Mouse (Mus musculus) retina, postnatal 1 day (tissue): ENCODE results near the gene Map1s.

Source experiments
- DNase-seq: peaks from one replicate; pipeline ENCODE4 v3.0.0-alpha.2; 2012

The Map1s gene

DNA sequence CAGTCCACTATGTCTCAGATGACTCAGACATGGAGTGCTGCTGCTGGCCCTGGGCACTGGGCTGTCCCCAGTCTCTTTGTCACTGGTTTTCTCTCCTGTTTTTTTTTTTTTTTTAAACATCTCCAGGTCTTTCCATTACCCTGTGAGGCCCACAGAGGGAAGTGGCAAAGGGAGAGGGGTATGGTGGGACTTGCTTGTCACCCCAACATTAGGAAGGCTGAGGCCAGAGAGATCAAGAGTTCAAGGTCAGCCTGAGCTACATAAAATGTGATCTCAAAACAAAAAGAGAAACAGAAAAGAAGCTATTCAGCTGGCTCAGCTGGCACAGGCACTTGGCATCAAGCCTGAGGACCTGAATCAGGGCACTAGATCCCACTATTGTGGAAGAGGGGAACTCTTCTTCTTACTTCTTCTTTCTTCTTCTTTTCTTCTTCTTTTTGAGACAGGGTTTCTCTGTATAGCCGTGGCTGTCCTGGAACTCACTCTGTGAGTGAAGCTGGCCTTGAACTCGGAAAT is 4.8 kb upstream of the Map1s start:
- DNase-seq: no peak

DNA sequence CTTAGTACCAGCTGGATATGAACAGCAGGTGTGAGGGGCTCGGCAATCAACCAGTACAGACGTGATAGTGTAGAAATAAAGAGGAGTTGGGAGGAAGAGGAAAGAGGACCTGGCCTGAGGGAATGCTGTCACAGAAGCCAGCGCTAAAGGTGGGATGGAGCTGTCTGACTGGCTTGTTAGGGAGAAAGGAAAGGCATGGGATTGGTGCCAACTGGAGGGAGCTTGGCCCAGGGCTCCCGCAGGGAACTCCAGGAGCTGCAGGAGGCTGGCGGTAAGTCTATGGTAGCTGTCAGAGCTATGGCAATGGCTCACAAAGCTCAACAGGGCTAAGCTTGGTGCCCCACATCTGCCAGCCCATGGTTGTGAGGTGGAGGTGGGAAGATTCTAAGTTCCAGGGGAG is 3.5 kb upstream of the Map1s start:
- DNase-seq: no peak

DNA sequence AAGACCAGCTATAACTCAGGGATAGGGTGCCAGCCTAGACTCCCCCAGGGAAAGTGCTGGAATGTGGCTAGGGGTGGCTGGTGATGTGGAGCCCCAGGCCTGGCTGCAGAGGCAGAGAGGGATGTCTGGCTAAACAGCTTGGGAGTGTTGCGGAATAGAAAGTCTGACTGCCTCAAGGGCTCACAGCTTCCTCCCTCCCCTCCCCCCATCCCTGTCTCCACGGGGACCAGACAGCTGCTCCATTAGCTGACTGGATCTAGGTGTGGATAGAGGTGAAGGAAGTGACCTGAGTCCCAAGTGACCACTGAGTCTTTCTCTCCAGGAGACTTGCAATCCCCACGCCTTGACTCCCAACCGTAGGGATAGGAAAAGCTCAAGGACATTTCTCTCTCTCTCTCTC is 2.6 kb upstream of the Map1s start:
- DNase-seq: no peak

DNA sequence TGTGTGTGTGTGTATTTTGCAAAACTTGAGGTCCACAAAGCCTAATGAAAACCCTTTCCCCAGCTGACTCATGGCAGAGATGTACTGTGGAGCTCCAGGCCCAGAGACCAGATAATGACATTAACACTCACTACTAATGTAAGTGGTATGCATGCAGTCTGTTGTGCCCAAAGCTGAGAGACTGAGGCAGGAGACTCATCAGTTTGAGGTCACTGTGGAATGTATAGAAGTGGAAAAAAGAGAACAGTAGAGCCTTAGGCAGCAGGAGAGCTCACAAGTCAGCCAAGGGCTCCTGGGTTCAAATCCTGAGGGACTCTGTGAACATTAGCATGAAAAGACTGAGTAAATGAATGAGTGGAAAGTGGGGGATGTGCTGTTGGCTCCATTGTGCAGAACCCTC is 2.1 kb upstream of the Map1s start:
- DNase-seq: no peak

DNA sequence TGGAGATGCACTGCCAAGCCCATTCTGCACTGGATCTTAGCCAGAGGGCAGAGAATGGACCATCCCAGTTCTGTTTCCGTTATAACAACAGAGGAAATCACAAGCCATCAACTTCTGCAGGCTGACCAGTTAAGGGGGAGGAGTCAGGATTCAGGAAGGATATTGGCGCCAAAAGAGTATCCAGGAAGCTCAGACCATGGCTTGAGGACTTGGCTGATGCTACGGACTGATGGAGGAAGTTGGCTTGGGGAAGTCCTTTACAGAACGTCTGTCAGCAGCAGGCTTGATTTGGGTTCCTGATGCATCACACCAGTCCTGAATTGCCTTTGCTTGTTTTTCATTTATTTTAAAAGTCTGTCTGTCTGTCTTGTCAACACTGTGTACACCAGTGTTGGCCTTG is 1.2 kb upstream of the Map1s start:
- no peak for DNase-seq

DNA sequence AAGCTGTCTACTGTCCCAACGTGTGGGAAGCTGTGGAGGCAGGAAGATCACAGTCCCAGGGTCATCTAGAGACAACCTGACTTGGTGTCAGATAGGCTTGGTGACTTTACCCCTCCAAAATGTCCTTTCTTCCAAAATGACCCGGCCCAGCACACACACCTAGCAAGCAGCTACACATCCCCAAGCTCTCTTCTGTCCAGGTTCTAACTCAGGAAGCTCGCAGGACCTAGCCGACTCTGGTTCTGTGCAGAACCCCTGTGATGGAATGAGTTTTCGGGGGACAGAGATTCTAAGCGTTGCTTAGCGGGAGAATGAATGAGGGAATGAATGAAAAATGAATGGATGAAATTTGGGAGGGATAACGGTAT is 285 bp upstream of the Map1s start:
- no peak for DNase-seq

DNA sequence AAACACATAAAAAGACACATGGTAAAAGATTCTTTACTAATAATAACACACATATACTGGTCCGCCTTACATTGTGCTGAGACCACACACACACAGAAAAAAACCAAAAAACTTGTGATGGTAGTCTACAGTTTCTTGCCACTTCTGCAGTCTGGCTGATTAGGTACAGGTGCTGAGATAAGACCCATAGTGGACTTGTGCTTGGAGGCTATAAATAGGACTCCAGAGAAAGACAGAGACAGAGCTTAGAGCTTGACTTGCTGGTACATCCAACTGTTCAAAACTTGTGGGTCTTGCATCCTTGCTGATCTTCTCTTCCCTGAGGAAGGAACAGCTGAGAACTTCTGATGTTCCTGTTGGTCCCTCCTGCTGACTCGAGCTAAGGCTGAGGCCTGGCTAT is 1.8 kb downstream of the Map1s start:
- DNase-seq: no peak

DNA sequence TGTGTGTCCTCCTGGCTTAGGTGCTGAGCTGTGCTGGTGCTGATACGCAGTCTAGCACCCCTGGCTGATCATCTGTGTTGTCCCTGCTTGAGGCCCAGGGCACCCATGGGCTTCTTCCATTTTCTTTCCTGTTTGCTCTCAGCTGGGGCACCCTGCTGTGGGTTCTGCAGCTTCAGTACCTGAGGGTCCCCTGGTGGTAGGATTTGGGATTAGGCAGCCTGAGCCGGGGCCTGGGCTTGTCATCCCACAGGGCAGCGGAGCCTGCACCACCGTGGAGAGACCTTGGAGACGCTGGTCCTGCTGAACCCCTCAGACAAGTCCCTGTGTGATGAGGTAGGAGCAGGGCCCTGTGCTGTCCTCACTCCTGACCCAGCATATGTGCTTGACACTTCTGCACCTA is 5.9 kb downstream of the Map1s start:
- no peak for DNase-seq

DNA sequence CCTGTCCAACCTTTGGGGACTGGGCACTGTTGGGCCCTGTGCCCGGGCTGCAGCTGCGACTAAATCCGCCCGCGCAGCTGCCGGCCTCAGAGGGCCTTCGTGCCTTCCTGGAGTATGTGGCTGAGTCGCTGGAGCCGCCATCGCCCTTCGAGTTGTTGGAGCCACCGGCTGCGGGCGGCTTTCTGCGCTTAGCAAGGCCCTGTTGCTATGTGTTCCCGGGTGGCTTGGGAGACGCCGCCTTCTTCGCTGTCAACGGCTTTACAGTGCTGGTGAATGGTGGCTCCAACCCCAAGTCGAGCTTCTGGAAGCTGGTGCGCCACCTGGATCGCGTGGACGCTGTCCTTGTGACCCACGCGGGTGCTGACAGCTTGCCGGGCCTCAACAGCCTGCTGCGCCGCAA is 7.2 kb downstream of the Map1s start:
- no peak for DNase-seq

DNA sequence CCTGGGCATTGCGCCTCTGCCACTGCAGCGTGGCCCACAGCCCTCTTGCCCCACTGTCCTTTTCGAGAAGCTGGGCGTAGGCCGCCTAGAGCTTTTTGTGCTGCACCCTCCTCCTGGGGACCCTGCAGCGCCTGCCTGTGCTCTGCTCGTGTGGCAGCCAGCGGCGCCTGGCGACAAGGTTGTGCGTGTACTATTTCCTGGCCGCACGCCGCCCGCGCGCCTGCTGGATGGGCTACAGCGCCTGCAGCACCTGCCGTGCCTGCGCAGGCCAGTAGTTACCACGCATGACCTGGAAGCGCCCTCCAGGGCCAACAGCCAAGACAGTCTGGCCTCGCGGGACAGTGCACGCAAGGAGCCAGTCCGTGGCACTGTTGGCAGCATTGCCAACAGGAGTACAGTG is 7.8 kb downstream of the Map1s start:
- no peak for DNase-seq

DNA sequence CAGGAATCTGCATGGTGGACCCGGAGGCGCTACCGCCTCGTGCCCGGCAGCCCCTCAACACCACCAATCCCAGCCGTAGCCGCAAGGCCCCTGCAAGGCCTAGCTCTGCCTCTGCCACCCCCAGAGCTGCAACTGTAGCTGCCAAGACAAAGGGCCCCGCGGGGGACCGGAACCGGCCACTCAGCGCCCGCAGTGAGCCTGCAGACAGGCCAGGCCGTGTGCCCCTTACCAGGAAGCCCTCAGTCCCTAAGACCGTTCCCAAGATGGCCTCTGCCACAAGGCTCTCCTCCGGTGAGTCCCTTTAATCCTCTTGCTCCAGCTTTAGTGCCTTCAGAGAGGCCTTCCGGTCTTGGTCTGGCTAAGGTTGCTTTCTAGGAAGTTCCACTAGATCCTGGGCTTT is 9.0 kb downstream of the Map1s start:
- DNase-seq: no peak

DNA sequence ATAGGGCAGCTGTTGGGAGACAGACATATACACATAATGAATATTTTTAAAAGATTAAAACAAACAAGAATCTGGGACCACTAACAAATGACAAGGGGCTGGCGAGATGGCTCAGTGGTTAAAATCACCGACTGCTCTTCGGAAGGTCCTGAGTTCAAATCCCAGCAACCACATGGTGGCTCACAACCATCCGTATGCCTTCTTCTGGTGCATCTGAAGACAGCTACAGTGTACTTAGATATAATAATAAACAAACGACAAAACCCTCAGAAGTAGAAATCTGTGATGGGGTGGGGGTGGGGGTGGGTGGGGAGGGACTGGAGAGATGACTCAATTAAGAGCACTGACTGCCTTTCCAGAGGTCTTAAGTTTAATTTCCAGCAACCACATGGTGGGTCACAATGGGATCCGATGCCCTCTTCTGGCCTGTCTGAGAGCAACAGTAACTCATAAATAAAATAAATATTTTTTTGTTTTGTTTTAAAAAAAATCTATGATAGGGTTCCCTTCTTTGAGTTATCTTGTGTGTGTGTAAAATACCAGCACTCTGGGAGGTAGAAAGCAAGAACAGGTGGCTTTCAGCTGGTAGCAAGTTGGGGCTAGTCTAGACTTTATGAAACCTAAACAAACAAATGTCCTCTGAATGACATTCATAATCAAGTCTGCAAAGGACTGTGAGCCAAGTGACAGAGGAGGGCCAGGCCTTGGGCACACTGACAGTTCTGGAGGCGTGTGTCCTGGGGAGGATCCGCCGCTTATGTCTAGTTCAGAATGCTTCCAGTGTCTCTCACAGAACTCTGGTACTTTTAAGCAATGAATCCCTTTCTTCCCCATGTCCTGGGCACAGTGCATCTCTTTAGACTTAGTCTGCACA is 14.6 kb downstream of the Map1s start:
- DNase-seq: no peak

DNA sequence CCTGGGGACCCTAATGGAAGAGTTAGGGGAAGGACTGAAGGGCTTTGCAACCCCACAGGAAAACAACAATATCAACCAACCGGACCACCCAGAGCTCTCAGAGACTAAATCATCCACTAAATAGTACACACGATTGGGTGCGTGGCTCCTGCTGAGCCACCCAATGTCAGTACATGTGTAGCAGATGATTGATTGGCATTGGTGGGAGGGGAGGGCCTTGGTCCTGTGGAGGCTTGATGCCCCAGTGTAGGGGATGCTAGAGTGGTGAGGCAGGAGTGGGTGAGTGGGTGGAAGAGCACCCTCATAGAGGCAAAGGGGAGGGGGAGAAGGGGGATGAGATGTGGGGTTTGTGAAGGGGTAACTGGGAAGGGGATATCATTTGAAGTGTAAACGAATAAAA is 18.4 kb downstream of the Map1s start:
- no peak for DNase-seq

DNA sequence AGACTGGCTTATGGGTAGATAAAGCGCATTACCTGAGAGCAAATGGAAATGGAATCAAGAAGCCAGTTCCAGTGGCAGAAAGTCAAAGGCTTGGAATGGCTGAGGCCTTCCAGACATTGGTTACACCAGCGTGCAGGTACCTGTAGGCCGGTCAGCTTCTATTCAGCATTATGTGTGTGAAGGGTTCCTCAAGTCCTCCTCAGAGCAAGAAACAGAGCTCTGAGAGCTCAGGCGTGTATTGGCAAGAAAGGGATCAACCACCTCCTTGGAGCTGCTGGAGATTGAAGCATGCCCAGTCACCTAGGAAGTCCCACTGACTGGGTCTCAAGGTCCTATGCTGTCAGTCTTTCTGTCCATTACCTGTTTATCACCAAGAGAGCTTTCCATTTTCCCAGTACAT is 20.0 kb downstream of the Map1s start:
- DNase-seq: no peak

DNA sequence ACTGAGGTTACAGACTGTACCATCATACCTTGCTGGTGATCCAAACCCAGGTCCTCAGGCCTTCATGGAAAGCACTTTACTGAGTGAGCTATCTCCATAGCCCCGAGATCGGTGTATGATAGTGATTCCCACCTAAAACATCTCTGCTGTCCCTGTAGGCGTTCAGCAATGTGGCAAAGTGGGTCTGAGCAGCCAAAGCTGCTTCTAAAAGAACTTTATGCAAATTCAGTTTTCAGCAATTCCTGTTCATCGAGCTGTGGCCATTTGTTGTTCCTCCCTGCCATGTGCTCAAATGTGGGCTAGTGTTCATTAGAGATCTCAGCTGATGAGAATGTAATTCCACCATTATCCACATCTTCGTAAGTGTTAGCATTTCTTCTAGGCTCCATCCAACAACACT is 20.7 kb downstream of the Map1s start:
- DNase-seq: no peak

DNA sequence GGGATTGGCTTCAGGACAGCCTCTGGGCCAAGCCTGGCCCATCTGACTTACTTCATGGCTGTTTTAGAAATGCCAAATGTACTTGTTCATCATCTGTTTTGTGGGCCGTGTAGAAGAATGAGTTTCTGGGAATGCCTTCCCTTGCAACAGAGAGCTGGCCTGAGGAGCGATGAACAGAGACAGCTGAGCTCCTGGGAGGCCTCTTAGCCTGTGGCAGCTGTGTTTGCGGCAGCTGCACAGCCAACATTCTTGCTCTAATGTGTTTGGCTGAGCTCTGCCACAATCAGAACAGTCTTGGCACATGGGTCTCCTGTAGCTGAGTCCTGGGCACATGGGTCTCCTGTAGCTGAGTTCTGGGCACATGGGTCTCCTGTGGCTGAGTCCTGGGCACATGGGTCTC is 22.4 kb downstream of the Map1s start:
- DNase-seq: no peak

DNA sequence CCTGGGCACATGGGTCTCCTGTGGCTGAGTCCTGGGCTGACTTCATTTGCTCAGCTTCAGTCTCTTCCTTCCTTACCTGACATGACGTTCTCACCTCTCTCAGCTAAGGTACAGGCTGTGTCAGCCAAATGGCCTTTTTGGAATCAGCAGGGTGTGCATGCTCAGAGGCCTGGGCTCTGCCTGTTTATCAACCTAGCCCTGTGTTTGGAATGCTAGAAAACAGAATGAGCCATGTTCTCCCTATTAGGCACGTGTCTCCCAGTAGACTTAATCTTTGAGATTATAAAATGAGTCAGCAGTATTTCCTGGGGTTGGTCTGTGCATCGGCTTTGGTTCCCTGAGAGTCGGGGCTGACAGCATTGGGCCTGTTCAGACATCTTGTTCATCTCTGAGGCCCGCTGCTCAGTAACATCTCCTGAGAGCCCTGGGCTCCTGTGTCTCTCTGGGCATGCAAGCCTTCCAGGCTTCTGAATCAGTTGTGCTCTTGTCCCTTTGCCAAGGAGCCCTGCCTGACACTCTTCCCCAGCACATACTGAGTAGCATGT is 23.1 kb downstream of the Map1s start:
- no peak for DNase-seq

DNA sequence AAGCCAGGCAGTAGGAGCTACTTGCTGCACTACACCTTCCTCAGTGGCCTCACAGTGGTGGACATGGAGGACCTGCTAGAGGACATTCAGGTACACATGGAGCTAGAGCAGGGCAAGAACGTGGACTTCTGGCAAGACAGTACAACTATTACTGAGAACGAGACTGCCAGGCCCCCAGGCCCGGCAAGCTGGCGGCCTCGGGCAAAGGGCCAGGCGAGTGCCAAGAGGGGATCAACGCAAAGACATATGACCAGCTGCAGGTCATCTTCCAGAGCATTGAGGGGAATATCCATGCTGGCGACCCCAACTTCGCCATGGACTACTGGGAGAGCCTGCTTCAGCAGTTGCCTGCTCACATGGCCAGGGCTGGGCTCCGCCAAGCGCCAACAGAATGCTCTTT is 26.0 kb downstream of the Map1s start:
- DNase-seq: no peak

DNA sequence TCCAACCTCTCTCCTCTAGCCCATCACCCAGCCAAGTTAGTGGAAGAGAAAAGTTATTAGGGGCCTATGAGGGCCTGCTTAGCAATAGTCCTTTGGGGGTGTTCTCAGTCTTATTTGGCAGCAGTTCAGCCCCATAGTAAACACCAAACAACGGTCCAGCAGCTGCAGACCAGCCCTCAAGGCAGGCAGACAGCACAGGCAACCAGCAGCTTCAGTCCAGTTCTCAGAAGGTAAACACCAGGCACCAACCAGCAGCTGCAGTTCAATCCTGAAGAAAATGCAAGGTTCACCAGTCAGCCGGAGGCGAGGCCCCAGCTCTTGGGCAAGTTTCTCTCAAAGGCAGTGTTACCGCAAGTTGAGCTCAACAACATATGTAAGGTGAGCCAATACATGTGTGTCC is 27.3 kb downstream of the Map1s start:
- no peak for DNase-seq

DNA sequence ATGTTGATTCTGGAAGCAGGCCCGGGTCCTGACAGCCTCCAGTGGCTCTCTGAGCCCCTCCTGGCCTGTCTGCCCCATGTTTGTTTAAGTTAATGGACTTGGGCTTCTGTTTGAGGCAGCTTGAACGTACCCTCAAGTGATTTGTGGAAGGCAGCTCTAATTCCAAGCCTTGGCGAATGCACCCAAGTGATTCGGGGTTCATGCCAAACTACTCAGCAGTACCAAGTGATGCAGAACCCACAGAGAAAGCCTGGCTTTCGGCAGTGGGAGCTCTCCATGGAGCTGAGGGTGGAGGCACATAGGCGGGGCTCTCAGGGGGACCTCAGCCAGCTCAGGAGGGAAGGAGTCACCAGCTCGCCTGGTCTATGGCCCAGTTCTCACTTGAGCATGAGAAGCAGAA is 29.1 kb downstream of the Map1s start:
- no peak for DNase-seq

DNA sequence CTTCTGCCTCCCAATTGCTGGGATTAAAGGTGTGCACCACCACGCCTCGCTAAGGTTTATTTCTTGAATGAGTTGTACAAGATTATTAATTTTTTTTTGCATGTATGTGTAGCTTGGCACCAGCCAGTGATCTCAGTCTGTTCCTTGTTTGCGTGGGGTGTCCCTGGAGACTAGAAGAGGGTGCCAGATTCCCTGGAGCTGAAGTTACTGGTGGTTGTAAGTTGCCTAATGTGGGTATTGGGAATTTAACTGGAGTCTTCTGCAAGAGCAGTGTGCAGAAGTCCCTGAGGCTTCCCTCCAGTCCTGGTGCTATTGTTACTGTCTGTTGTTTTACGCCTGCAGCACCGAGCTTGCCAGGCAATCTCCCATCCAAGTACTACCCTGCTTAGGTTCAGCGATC is 31.5 kb downstream of the Map1s start:
- no peak for DNase-seq

DNA sequence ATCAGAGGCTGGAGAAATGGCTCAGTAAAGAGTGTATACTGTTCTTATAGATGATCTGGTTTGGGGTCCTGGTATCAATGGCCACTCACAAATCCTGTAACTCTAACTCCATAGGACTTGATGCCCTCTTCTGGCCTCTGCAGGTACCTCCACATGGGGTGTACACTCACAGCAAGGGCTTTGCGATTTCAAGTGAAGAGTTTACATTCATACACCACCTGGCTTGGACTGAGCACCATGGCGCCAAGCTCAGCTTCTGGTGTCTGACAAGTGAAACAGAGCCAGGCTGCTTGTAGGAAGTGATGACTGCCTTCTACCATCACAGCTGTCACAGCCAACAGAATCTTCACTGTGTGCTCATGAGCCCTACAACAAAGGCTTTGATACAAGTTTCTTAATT is 35.7 kb downstream of the Map1s start:
- DNase-seq: no peak

DNA sequence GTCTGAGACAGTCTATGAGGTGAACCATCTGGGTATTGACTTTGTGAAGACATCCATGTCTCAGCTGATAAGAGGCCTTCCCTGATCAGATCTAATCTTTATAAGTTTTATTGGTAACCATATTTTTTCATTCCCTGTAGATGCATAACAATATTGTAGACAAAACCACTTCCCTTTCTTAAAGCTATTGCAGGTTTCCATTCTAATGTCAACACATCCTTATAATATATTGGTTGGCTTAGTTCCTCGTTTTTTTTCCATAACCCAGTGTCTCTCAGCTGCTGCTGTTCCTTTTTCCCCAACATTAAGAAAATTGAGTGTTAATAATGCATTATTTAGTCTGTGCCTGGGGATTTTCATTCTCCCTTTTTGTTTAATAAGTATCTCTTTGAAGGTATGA is 37.5 kb downstream of the Map1s start:
- no peak for DNase-seq

DNA sequence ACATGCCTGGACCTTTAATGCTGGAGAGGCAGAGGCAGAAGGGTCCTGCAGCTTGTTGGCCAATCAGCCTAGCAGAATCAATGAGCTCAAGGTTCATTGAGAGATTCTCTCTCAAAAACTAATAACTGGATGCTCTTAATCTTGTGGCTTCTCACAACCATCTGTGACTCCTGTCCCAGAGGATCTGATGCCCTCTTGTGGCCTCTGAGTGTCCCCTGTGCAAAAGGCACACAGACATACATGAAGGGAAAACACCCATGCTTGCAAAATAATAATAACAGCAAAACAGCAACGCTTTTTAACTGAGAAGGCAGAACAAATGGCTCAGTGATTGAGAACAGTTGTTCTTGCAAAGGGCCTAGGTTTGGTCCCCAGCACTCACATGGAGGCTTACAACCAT is 44.1 kb downstream of the Map1s start:
- DNase-seq: no peak
